Mouse (Mus musculus) layer of hippocampus, postnatal 10 days (tissue): Measurements from ENCODE around the gene Cenpk. TPM values are rescaled to one million over a fixed set of nuclear protein-coding genes. Genes with fewer than 3 reads are reported as not detected.
"Not testable (repeated sequence)": the region's sequence is repeated elsewhere in the genome, so short reads cannot be mapped to it uniquely, and the experiment has no call there.

Source experiments
- DNase-seq, 2 experiments: peaks; one replicate each; pipeline ENCODE4 v3.0.0; 2021; ENCODE audit warnings: low spot score in 2 of 2
- long read RNA-seq: library from polyadenylated mRNA; stranded (forward); transcript quantifications from one replicate; pipeline ENCODE4 v2.0.0, GENCODE M21; 2023
- total RNA-seq, 2 experiments: library from RNA; stranded (reverse); gene quantifications; 2 replicates each; pipeline ENCODE4 v1.2.3; 2021

Gene Cenpk
- 1 to 10 TPM; 3.0 to 4.5 TPM for total RNA-seq
- long read RNA-seq, partial matches to known transcripts, result 2 of 7 reads
- long read RNA-seq, other reads (novel, unspliced or antisense), result 4 of 7 reads

DNA sequence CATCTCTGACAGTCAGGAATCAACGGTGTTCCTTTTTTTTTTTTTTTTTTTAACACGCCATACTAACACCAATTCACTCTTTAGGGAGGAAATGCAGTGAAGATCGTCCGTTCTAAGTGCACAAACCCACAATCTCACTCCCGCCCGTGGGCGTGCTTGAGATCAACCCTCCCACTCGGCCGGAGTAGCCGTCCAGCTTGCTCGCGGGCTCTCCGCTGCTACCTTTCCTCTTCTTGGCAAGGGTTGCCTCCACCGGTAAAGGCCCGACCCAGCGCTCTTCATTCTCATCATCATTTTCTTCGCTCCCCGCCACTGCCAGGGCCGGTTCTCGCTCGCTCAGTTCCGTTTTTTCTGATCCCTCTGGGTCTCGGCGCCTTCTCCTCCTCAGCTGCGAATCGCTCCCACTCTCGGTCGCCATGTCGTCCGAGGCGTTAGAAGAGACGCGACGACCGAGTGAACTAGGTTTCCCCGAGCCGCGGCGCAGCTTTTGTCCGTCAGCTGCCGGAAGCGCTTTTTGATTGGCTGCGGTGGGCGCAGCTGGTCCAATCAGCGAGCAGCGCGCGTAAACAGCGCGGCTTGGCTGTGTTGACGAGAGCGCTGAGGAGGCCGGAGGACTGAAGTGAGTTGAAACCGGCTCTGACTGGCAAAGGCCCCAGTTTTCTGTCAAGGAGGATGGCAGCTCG is at the start of gene Cenpk, which contains the start of gene Ppwd1:
Gene Cenpk (plus strand): TSS at position 228 of the 683 bp plus-strand sequence.
Gene Ppwd1 (minus strand): TSS at position 460 of the 683 bp plus-strand sequence.
- DNase-seq, result peak; percentile 98

DNA sequence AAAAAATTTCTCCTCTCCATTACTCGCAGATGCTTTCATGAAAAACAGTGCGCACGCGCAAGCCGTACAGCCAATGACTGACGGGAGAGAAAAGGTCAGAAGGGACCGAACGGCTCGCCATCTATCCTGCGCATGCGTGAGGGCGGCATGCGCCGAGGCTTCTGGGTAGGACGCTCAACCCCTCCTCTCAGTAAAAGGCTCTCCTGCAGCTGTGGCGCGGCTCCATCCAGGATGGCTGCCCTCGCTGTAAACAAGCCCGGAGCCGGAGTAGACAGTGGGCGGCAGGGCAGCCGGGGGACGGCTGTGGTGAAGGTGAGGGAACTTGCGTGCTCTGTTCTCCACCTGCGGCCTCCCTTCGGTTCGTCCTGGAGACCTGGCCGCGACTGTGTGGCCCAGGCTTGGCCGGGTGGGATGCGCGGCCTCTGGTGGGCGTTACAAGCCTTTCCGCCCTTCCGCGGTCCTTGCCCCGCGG is 49.7 kb upstream of the Cenpk start, which contains the start of gene Trim23:
Gene Trim23 (plus strand): TSS at position 148 of the 472 bp plus-strand sequence.
- peak; percentile 95 to 96 for DNase-seq

DNA sequence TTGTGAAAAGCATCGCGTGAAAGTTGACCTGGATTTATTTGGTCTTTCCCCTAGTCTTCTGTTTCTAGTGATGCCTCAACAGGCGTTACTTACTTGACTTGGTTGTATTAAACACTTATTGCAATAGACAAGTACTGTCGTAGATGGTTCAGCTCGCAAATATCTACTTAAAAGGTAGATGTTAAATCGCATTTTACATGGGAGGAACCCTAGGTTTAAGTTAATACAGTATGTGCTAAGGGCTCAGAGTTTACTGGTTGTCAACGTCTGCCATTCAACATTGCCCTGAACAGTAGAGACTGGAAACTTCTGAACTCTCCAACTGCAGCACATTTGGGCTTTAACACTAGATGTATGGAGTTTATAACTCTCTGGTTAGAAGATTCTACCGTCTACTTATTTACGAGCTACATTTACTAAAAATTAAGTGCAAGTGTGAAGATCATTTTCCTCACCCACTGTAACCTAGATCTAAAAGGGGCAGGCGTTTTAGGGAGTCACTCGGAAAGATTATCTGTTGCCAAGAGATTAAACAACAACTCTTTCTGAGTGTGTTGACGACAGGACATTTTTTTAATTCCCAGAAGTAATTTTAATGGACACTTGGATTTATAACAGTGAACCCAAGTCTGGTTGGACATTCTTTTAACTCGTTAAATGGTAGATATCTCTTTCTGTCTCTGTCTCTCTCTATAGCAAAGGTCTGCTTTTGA is 49.1 kb upstream of the Cenpk start:
- DNase-seq, result no peak

DNA sequence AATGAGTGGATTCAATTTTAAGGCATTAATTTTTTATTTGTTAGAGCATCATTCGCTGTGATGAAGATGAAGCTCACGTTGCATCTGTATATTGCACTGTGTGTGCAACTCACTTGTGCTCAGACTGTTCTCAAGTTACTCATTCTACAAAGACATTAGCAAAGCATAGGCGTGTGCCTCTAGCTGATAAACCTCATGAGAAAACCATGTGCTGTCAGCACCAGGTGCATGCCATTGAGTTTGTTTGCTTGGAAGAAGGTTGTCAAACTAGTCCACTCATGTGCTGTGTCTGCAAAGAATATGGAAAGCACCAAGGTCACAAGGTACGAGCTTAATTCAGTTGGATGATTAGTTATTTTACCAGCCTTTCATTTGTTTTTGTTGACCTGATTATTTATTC is 41.1 kb upstream of the Cenpk start:
- DNase-seq, result no peak

DNA sequence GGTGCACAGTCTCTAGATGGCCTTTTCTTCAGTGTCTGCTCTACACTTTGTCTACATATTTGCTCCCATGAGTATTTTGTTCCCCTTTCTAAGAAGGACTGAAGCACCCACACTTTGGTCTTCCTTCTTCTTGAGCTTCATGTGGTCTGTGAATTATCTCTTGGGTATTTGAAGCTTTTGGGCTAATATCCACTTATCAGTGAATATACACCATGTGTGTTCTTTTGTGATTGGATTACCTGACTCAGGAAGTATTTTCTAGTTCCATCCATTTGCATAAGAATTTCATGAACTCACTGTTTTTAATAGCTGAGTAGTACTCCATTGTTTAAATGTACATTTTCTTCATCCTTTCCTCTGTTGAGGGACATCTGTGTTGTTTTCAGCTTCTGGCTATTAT is 32.5 kb upstream of the Cenpk start:
- not testable (repeated sequence) for DNase-seq

DNA sequence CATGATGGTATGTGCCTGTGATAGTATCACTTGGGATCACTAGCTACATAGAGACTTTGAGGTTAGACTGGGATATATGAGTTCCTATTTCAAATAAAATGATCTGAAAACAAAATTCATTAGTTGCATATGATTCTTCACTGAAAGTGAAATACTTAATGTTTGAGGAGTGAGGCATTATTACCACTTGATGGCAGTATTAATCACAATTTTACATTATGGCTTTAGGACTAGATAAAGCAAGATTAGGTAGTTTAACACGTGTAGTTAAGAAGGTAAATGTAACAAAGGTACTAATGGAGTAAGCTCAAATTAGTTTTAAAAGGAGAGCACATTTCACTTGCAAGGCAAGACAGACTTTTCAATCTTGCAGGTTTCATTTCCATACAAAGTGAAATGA is 24.1 kb upstream of the Cenpk start:
- DNase-seq, result no peak

DNA sequence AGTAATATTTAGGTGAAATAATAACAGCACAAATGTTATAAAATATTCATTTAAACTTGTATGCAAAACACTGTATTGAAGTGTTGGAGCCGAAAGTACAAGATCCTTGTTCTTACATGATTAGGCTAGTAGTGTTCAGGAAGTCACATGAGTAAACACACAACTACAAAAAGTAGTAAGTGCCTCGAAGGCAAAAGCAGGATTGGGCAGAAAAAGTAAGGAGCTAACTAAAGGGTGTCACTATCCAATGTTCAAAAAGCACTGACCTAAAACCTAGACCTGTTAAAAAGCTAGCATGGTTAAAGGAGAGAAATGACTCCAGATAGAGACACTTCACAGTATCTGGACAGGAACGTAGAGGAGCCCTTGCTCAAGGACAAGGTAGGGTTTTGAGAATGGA is 933 bp upstream of the Cenpk start:
- no peak for DNase-seq

DNA sequence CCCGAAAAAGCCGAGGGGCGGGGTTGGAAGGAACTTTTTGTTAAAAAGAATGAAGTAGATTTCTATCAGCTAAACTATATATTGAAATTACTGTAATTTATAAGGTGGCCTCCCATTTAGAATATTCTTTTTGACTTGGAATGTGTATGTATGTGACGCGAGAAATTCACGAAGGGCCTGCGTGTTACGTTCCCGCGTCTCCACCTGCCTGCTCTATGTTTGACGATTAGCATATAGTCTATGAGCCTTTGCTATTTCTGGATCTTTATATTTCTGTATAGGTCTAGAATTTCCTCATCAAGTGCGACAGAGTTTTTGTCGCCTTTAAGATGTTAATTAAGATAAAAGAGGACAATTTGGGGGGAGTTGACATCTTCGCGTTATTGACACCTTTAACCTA is 770 bp downstream of the Cenpk start:
- no peak for DNase-seq

DNA sequence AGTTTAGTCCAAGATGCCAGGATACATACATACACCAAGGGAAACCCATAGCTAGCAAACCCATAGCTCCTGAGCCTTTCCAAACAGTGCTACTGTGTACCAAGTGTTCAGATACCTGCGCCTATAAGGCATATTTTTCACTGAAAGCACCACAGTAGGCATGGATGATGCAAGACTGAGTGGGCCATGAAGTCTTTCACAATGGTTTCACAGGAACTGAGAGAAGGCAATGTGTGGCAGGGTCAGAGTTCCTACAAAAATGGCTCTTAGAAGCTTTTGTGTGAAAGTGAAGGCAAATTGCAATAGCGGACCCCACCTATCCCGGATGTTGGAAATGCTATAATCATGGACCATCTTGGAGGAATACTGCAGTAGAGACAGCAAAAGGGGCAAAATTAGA is 30.6 kb downstream of the Cenpk start:
- no peak for DNase-seq

DNA sequence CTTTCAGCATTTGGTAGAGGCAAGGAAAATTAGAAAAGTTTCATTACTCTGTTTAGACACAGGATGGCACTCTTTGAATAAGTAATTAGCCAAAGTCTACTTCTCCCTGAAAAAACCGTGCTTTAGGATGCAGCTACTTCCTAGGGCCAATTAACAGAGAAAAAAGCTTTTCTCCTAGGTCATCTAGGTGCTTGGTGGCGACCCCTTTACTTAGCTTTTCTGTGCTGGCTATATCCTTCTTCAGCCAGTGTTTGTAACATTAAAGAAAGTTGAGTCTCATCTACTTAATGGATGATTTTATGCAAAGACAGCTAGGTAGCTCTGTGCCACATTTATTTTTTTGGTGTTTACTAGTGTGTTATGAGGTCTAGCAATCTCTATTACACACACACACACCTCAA is 56.6 kb downstream of the Cenpk start:
- DNase-seq, result peak; percentile 7 to 34

DNA sequence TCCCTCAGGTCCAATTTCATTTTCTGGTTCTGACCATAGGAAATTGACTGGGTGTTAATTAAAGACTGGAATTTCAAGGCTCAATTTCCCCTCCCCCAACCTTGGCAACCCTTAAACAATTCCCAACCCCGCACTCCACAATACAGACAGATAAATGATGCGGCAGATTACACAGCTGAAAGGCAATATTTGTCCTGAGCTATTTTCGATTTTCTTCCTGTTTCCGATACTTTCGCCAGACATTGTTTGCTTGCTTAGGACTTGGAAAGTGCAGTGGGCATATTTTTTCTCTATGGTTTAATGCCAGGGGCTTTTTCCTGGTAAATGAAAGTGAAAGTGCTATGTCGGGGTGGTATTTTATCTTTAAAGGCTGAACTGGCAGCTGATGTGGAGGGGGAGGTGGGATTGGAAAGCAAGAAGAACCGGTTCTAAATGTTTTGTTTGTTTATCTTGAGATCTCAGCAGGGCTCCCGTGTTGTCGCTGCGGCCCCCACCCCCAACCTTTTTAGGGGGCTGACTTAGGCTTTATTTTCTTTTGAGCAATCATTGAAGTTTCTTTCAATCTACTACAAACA is 57.4 kb downstream of the Cenpk start:
- DNase-seq, result peak; percentile 17 to 35

DNA sequence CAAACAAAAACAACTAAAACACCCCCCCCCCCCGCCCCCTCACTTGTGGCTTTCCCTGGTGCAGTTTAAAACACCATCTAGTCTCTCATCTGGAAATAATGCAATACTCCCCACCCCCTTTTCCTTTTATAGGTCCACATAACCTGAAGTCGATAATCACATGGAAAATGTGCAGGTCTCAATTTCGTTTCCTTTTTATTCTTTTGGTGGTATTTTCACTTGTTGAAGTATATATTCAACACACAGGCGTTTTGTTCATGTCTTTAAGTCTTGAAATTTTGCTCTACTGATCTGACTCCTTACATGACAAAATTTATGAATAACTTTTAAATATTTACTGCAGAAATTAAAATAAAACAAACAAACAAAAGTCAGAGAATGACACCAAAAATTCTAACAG is 57.9 kb downstream of the Cenpk start:
- no peak for DNase-seq

DNA sequence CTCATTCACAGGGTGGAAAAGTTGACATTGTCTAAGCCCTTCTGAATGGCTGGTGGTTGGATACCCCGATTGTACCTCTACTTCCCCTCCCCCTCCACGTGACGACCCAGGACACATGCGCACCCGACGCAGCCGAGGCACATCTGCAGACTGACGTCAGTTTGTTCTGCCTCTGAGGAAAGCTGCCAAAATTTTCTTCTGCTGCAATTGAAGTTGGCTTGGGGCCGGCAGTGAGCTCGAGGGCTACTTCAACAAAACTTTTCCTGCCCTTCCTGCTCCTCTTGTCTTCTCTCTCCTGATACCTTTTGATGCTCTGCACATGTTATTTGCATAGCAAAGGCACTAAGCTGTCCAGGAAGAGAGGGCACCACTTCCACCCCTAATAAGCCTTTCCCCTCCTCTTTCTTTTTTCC is 58.5 kb downstream of the Cenpk start:
- DNase-seq, result peak; percentile 81 to 85

DNA sequence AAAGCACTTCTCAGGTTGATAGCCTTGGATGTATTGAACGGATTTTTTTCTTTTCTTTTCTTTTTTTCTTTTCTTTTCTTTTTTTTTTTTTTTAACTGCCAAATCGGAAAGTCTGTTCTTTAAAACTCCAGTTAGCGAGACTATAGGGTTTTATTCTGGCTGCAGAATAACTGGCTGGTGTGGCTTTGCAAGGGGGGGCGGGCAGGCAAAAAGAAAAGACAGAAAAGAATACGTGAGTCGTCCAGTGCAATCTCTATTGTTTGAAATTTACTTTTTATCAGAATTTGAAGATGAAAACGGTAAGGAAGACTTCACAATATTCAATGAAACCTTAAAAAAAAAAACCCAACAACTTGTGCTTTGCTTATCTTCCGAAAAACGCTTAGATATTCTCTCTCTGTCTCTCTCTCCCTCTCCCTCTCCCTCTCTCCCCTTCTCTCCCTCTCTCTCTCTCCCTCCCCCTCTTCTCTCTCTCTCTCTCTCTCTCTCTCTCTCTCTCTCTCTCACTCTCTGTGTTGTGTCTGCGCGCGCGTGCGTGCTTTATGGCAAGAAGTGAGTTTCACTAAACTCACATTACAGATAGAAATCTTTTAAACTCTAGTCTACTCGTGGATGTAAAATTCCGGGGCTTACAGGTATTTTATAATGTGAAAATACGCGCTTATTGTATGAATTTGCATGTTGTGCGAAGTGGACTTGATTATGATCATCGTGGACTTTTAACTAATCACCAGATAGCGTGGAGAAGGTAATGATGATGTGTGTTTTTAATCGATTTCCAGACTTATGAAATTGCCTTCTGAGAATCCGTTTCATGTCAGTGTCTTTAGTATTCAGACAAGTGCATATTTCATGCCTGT is 59.2 kb downstream of the Cenpk start, which contains the start of gene Adamts6:
Gene Adamts6 (plus strand): TSS at position 470 of the 860 bp plus-strand sequence.
- peak in 1 of 2 experiments; percentile 17 for DNase-seq

DNA sequence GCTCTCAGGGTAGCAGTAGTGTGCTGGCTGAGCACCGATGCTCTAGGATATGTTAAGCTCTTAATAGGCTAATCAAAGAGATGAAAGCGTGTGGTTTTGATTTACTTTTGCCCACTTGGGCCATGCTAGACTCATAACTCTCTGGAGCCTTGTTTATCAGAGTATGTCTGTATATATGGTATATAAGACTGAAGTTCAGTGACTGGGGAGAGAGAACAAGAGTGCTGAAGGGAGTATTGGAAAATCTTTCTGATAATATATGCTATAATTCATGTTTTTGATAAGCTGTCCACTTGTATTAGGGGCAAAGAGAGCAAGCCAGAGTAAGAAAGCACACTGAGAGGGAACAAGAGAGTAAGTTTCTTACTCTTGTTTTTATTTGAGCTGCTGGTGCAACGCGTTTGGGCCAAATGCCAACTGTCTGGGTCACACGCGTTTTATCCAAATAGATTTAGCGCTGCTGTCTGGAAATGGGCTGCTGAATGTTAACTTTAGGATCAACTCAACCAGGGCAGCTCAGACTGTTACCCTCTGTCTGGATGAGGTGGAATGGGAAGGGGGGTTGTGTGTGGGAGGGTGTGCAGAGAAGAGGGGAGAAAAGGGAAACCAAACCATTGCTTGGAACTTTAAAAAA is 59.9 kb downstream of the Cenpk start:
- DNase-seq, result peak; percentile 54 to 62

DNA sequence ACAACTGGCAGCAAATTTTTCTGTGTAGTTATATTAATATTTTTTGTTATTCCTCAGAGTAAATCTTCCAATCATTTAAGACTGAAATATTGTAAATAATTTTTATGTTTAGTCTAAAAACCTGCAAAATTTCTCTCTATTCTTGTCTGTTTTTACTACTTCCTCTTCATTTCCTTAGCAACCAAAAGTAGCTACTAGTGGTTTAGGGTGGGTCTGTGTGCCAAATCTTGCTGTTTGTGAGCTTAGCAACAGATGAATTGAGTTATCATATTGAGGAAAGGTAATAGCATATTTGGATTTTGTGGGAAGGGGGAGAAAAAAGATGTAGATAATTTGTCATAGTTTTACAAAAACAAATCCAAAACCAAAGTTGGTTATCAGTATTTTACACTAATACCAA is 60.8 kb downstream of the Cenpk start:
- DNase-seq, result no peak

DNA sequence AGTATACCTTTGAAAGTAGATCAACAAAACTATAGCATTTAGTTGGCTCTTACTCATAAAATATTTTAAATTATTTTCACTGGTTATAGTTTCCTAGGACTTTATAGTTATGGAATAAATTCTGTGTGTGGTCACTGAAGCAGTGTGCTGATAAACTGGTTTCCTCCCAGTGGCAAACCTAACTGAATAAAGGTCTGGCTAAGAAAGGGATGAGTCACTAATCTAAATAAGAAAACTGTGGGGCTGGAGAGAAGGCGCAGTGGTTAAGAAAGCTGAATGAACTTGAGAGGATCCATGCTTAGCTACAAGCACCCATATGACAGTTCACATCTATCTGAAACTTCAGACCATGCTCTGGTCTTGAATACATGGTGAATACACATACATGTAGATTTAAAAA is 67.1 kb downstream of the Cenpk start:
- no peak for DNase-seq
